Mouse (Mus musculus): ENCODE measurements around the gene Ap3d1.

Ap3d1 gene

DNA sequence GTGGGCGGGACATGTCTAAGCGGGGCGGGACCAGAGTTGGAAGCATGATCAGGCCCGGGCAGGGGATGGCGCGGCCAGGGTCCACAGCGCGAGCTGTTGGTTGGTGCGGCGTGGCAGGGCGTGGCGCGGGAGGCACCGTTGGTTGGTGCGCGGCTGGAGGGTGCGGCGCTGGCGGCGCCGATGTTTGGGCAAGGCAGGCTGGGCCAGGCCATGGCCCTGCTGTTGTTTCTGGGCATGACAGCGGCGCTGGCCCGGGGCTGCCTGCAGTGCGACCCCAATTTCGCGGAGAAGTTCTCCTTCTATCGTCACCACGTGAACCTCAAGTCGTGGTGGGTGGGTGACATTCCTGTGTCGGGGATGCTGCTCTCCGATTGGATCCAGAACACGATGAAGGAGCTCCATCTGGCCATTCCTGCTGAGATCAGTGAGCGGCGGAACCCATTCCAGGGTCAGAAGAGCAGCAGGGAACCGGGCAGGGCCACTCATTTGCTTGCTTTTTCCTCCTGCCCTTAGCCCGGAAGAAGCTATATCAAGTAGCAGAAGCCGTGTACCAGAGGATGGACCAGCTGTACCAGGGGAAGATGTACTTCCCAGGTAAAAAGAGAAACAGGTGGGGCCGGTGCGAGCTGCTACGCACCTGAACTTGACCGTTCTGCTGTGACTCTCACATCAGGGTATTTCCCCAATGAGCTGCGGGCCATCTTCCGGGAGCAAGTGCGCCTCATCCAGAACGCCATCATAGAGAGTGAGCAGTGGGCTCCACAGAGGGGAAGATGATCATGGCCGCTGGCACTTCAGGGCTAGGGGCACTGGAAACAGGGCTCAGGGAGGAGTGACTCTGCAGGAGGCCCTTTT is 39.3 kb downstream of the Ap3d1 start:
- DNase-seq (ENCODE audit: low read depth), result peak; percentile 85

GRCm38 (mm10) chr10:80701721-80702535 is 40.1 kb downstream of the Ap3d1 start, which contains the start of the genes Mob3a and Izumo4:
TSS of gene Mob3a (minus strand) at chr10:80701977.
TSS of gene Izumo4 (plus strand) at chr10:80702184.
- peak; percentile 99 for DNase-seq (ENCODE audit: low read depth)

DNA sequence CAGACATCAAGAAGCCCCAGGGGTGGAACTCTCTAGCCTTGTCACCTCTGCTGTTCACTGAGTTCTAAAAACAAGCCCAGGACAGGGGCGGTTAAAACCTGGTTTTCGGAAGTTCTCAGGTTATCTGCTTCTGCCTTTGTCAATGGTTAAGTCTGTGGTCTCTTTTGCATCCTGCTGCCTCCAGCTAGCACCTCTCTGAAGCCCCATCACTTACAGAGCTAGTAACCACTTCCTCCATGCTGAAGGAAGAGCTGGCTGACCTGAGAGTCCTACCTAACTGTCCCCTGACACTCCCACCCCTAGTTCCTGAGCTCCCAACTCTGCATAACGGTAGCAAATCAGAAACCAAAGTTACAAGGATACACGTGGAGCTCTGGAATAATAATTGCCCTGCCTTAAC is 41.3 kb downstream of the Ap3d1 start:
- DNase-seq (ENCODE audit: low read depth), result no peak

- DNase-seq (ENCODE audit: low read depth), result no peak
Measured at GRCm38 (mm10) chr10:80700038-80700504, 42.0 kb downstream of the Ap3d1 start.

- DNase-seq (ENCODE audit: low read depth), result no peak
Measured at GRCm38 (mm10) chr10:80698605-80699004, 43.5 kb downstream of the Ap3d1 start.

GRCm38 (mm10) chr10:80697812-80698211 is 44.3 kb downstream of the Ap3d1 start:
- no peak for DNase-seq (ENCODE audit: low read depth)

DNA sequence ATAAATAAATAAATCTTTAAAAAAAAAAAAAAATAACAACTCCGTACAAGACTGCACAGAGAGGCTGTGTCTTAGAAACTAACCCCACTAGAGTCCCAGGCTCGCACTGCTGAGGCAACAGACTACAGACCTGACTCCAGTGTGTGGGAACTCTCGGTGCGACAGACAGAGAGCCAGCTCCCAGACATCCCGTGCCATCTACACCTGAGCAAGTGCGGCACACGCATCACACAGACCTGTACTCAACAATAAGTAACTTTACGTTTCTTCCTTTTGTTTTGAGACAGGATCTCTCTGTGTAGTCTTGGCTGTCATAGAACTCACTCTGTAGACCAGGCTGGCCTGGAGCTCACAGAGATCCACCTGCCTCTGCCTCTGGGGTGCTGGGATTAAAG is 44.7 kb downstream of the Ap3d1 start:
- no peak for DNase-seq (ENCODE audit: low read depth)

GRCm38 (mm10) chr10:80696502-80697392 is 45.3 kb downstream of the Ap3d1 start:
- DNase-seq (ENCODE audit: low read depth), result no peak

- no peak for DNase-seq (ENCODE audit: low read depth)
Measured at GRCm38 (mm10) chr10:80695801-80696501, 46.1 kb downstream of the Ap3d1 start.

DNA sequence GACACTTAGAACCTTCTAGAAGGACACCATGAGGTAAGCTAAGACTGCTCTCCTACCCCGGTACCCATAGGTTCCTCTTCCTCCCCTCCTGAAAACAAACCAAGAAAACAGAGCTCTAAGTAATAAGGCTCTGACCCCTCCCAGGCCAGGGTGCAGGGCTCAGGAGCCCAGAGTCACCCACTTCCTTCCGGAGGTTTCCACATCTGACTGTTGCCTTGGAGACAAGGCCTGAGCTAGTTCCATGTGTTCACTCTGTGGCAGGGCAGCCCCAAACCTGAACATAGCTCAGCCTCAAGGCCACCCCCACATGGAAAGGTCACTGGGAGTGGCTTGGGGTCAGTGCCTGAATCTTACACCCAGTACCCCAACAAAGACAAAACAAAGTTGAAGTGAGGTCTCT is 46.9 kb downstream of the Ap3d1 start:
- no peak for DNase-seq (ENCODE audit: low read depth)

DNA sequence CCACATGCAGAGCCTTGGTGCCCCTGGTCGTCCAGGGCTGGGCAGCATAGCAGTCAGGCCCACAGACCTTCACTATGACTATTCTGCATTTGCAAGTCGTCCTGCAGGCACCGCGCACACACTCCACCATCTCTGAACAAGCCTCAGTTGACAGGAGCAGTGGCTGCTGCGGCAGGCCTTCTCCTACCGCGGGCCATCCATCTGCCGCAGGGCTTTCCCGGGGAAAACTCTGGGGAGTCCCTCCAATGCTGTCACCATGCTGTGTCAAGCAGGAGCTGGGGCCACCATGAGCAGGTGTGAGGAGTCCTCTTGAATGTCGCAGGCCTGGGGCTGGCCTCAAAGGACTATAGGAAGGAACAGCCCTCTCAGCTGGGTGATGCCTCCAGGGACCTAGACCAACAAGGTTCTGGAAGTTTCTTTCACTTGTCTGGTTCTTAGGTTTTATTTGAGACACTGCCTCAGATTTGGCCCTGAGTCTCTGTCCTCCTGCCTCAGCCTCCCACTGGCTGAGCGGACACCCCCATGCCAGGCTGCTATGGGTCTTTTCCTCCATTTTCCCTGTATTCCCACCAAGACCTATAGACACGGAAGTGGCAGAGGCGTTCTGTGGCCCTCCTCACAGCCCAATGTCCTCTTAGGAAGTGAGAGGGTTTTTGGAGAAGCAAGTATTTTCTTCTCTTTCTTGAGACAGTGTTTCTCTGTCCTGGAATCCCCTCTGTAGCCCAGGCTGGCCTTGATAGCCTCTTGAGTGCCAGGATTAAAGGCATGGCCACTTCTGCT is 47.7 kb downstream of the Ap3d1 start:
- DNase-seq (ENCODE audit: low read depth), result no peak

GRCm38 (mm10) chr10:80693401-80694045 is 48.5 kb downstream of the Ap3d1 start:
- no peak for DNase-seq (ENCODE audit: low read depth)

GRCm38 (mm10) chr10:80692249-80693165 is 49.6 kb downstream of the Ap3d1 start:
- no peak for DNase-seq (ENCODE audit: low read depth)

GRCm38 (mm10) chr10:80687850-80688249 is 54.2 kb downstream of the Ap3d1 start:
- no peak for DNase-seq (ENCODE audit: low read depth)

DNA sequence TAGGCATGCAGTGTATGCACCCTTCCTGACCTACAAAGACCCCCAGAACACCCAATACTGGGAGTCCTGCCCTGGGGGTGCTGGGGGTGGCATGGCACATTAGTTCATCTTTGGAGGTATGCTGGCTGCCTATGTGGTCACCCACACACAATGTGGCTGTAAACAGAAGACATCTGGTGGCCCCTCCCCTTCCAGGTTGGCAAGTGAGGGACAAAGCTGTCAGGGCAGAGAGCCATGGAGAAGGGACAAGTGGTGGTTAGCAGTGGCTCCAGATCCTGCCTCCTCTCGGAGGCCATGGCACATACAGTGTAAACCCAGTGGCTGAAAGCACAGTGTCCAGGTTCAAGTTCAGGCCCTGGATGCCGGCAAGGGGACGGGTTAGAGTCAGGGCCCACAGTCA is 55.4 kb downstream of the Ap3d1 start:
- no peak for DNase-seq (ENCODE audit: low read depth)

DNA sequence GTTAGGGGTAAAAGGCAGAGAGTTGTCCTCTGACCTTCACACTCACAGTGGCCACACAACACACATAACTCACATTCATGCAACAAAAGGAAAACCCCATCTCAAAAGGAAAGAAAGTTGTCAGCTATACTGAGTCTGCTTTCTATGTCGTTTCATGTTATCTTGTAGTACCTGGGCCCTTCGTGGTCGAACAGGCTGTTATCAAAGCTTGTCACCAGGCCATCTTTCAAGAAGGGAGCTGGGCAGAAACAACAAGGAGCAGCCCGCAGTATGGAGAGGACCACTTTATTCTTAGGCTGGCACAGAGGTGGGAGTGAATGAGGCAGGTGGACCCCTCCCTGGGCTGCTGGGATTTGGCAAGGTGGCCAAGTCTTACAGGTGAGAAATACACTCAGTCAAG is 57.1 kb downstream of the Ap3d1 start:
- DNase-seq (ENCODE audit: low read depth), result no peak

DNA sequence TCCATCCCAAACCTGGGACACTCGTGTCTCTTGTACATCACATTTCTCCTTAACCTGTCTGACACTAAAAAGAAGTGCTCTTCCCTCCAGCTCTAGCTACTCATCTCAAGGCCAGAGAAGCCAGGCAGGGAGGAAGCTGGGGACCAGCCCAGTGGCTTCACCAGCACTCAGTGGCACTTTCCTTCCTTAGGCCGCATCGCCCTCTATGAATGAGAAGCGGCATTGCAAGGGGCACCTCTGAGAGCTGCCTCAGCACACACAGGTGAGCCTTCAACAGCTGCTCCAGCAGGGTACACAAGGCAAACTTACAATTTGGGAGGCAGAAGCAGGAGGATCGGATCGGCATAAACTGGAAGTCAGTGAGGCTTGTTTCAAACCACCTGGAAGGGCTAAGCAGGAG is 57.9 kb downstream of the Ap3d1 start:
- no peak for DNase-seq (ENCODE audit: low read depth)

DNA sequence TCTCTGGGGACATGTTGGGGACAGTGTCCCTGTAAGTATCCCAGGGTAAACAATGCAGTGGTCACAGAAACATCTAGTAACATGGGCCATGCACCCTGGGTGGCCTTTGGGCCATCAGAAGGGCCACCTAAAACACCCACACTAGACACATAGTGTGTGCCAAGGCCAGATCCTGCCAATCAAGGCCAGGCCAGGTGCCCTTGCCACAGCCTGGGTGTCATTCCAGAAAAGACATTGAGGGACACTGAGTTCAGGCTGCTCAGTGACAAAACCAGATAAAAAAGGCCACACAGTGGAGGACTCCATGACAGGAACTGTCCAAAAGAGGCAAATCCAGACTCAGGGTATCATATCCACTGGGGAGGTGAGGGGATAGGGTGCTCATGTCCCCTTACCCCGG is 58.4 kb downstream of the Ap3d1 start:
- DNase-seq (ENCODE audit: low read depth), result no peak

DNA sequence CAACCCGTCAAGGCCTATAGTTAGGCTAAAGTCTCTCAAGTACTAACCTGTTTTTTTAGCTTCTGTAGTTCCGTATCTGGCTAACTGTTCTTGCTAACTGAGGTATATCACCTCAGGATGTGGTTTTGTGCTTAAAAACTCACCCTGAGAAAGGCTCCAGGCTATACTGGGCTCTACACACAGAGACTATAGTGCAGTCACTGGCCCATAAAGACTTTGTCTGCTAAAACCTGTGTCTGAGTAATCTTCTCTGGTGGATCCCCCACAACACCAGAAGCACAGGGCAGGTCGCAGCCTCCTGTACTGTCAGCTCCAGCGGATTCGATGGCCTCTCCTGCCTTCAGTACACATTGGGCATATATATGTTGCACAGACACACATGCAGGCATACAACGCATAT is 60.1 kb downstream of the Ap3d1 start:
- no peak for DNase-seq (ENCODE audit: low read depth)
